20 mouse cellular contexts compared by ENCODE assay signal in the genomic region with DNA sequence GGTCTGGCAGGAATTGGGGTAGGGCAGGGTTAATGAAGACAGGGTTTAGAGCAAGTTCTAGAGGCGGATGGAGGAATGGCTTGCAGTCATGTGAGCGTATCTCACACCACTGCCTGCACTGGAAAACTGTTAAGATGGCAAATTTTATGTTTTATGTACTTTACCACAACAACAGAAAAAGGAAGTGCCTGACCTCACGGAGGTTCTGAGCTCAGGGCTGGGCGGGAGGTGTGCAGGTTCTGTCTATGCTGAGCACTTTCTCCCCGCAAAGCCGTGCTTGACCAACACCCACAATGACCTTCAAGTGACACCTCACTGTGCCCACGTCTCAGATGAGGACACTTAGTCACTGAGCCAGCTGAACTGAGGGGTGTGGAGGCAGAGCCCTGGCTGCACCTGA. TPM values are rescaled to one million over a fixed set of nuclear protein-coding genes. Genes with fewer than 3 reads are reported as not detected.
A peak's percentile ranks its signal among the peaks of the same experiment; 100 is the strongest.
DNase-seq lines count a peak whose midpoint lies in the region; ATAC-seq and TF ChIP-seq lines count a peak whose summit lies in the region.
"Had no signal": no experiment of that assay in that cellular context is flagged by ENCODE, and none has a peak within 500 bp of the region (broad histone marks: within the 10 kb centered on the region; RNA-seq: fewer than 3 reads in every experiment).

No protein-coding gene starts in this region.

- H3K36me3 ChIP-seq in megakaryocyte, embryonic 14.5 days (replicated peaks; ENCODE audit: low read length), result peaks cover 6% of the 10 kb centered on the region
- H3K36me3 ChIP-seq in forebrain, embryonic 13.5 days (ENCODE audit: poor library complexity, severe bottlenecking), result no peaks in the 10 kb centered on the region
- H3K36me3 ChIP-seq: embryonic facial prominence, embryonic 15.5 days; forebrain, embryonic 15.5 days; hindbrain, embryonic 15.5 days; limb, embryonic 13.5 days; neural tube, embryonic 13.5 days had no signal

- H3K9me3 ChIP-seq in megakaryocyte, embryonic 14.5 days, result 0 out of 2 replicates have a peak, but pooled peaks cover 3% of the 10 kb centered on the region
- H3K9me3 ChIP-seq in forebrain, embryonic 13.5 days (replicated peaks), result no peaks in the 10 kb centered on the region
- H3K9me3 ChIP-seq: embryonic facial prominence, embryonic 15.5 days; forebrain, embryonic 15.5 days; hindbrain, embryonic 15.5 days; limb, embryonic 13.5 days; neural tube, embryonic 13.5 days had no signal

- H3K4me3 ChIP-seq in bone marrow macrophage, adult 2 months (ENCODE audit: insufficient read depth, low read length), result peak overlapping the region; percentile 6; the same call in 1 of the 2 replicates
- peak overlapping the region; percentile 42 for H3K4me3 ChIP-seq in megakaryocyte, embryonic 14.5 days (replicated peaks)
- H3K4me3 ChIP-seq in forebrain, embryonic 13.5 days, result no peak overlapping the region
- H3K4me3 ChIP-seq: embryonic facial prominence, embryonic 15.5 days; forebrain, embryonic 15.5 days; hindbrain, embryonic 15.5 days; left cerebral cortex, adult 2 months; limb, embryonic 13.5 days; neural tube, embryonic 13.5 days had no signal

- H3K4me2 ChIP-seq in forebrain, embryonic 13.5 days, result no peak overlapping the region
- H3K4me2 ChIP-seq: embryonic facial prominence, embryonic 15.5 days; forebrain, embryonic 15.5 days; heart, embryonic 11.5 days; hindbrain, embryonic 15.5 days; limb, embryonic 13.5 days; neural tube, embryonic 13.5 days had no signal

- no peak for TF ChIP-seq POLR2A in bone marrow macrophage, adult 2 months (IDR thresholded peaks at IDR 0.05; ENCODE audit: borderline replicate concordance, low read depth, low read length)

- TF ChIP-seq CTCF in bone marrow macrophage, adult 2 months (IDR thresholded peaks at IDR 0.05; ENCODE audit: low read depth, low read length), result no peak

- peaks cover 94% of the 10 kb centered on the region for H3K27me3 ChIP-seq in megakaryocyte, embryonic 14.5 days (replicated peaks)
- H3K27me3 ChIP-seq in forebrain, embryonic 13.5 days, result no peaks in the 10 kb centered on the region
- H3K27me3 ChIP-seq: embryonic facial prominence, embryonic 15.5 days; forebrain, embryonic 15.5 days; hindbrain, embryonic 15.5 days; limb, embryonic 13.5 days; neural tube, embryonic 13.5 days had no signal

- no peak for ATAC-seq in forebrain, embryonic 13.5 days
- ATAC-seq: forebrain, embryonic 15.5 days had no signal

- no peak overlapping the region for H3K9ac ChIP-seq in forebrain, embryonic 13.5 days
- H3K9ac ChIP-seq: embryonic facial prominence, embryonic 15.5 days; forebrain, embryonic 15.5 days; hindbrain, embryonic 15.5 days; limb, embryonic 13.5 days; neural tube, embryonic 13.5 days had no signal

- 76% methylated on average over 7 of the region's 7 CpGs for WGBS in forebrain, embryonic 13.5 days

- DNase-seq in 416B (ENCODE audit: low read depth), result peak; percentile 54
- DNase-seq in CD4-positive helper T cell, adult 2 months (ENCODE audit: low read depth, low spot score), result peak; percentile 72
- DNase-seq in testis, postnatal 14 days (ENCODE audit: low spot score), result no peak
- no peak for DNase-seq in layer of hippocampus, postnatal 25 days (ENCODE audit: extremely low spot score in 1 of 2, low spot score in 1 of 2)
- DNase-seq: cerebellum, adult 9-11 months; embryo, embryonic 11 days; heart, postnatal 14 days; kidney, adult 11 months; thymus, postnatal 14 days had no signal

- H3K4me1 ChIP-seq in bone marrow macrophage, adult 2 months (ENCODE audit: control insufficient read depth, insufficient read depth, low read length), result peaks cover 49% of the 10 kb centered on the region
- H3K4me1 ChIP-seq in megakaryocyte, embryonic 14.5 days, result peaks cover 69% of the 10 kb centered on the region
- peaks cover 17% of the 10 kb centered on the region for H3K4me1 ChIP-seq in forebrain, embryonic 13.5 days

- peak overlapping the region; percentile 79 for H3K27ac ChIP-seq in bone marrow macrophage, adult 2 months (ENCODE audit: insufficient read depth, low read depth, low read length)
- no peak overlapping the region for H3K27ac ChIP-seq in forebrain, embryonic 13.5 days
- H3K27ac ChIP-seq: embryonic facial prominence, embryonic 15.5 days; forebrain, embryonic 15.5 days; hindbrain, embryonic 15.5 days; kidney, postnatal 0 days; left cerebral cortex, adult 2 months; limb, embryonic 13.5 days; neural tube, embryonic 13.5 days had no signal

RNA-seq across cellular contexts. Expression of gene Sgsh, which starts 3.2 kb away (rescaled TPM):
- 39.6 and 41.9 TPM in 2 replicates for polyA plus RNA-seq in bone marrow macrophage, adult 2 months (2012; ENCODE audit: insufficient read depth, insufficient read length, missing spikeins)
- polyA plus RNA-seq in megakaryocyte, embryonic 14.5 days (2012; ENCODE audit: insufficient read depth, low replicate concordance), result 3.4 TPM in 1 of 2 replicates, not detected in the other
- 1 to 10 TPM; 5.0 to 5.1 TPM for total RNA-seq in layer of hippocampus, postnatal 25 days (2021)
- polyA plus RNA-seq in forebrain, embryonic 13.5 days (2015; fragmentation: Nextera tagmentation; extraction: Ambion mirVana), result 4.6 and 4.7 TPM in 2 replicates

RNA-seq across cellular contexts. Expression of gene Slc26a11, which starts 3.2 kb away (rescaled TPM):
- 50.6 and 63.4 TPM in 2 replicates for polyA plus RNA-seq in bone marrow macrophage, adult 2 months (2012; ENCODE audit: insufficient read depth, insufficient read length, missing spikeins)
- 1.5 and 2.0 TPM in 2 replicates for polyA plus RNA-seq in megakaryocyte, embryonic 14.5 days (2012; ENCODE audit: insufficient read depth, low replicate concordance)
- total RNA-seq in layer of hippocampus, postnatal 25 days (2021), result 1 to 10 TPM; 5.3 to 6.4 TPM
- polyA plus RNA-seq in forebrain, embryonic 13.5 days (2015; fragmentation: Nextera tagmentation; extraction: Ambion mirVana), result 4.6 and 4.9 TPM in 2 replicates

RNA-seq across cellular contexts. Expression of gene Rnf213, which starts 40.8 kb away (rescaled TPM):
- polyA plus RNA-seq in bone marrow macrophage, adult 2 months (2012; ENCODE audit: insufficient read depth, insufficient read length, missing spikeins), result 181 and 187 TPM in 2 replicates
- 1.2 TPM in 1 of 2 replicates, not detected in the other for polyA plus RNA-seq in megakaryocyte, embryonic 14.5 days (2012; ENCODE audit: insufficient read depth, low replicate concordance)
- 1 to 10 TPM; 3.6 to 4.3 TPM for total RNA-seq in layer of hippocampus, postnatal 25 days (2021)
- 0.83 and 1.2 TPM in 2 replicates for polyA plus RNA-seq in forebrain, embryonic 13.5 days (2015; fragmentation: Nextera tagmentation; extraction: Ambion mirVana)

RNA-seq across cellular contexts. Expression of gene Card14, which starts 44.5 kb away (rescaled TPM):
- polyA plus RNA-seq in bone marrow macrophage, adult 2 months (2012; ENCODE audit: insufficient read depth, insufficient read length, missing spikeins), result not detected in 2 replicates
- polyA plus RNA-seq in megakaryocyte, embryonic 14.5 days (2012; ENCODE audit: insufficient read depth, low replicate concordance), result not detected in 2 replicates
- under 1 TPM; 0.52 to 0.98 TPM for total RNA-seq in layer of hippocampus, postnatal 25 days (2021)
- not detected in 2 replicates for polyA plus RNA-seq in forebrain, embryonic 13.5 days (2015; fragmentation: Nextera tagmentation; extraction: Ambion mirVana)

RNA-seq across cellular contexts. Expression of gene Eif4a3, which starts 52.2 kb away (rescaled TPM):
- polyA plus RNA-seq in bone marrow macrophage, adult 2 months (2012; ENCODE audit: insufficient read depth, insufficient read length, missing spikeins), result 105 and 120 TPM in 2 replicates
- 41.8 and 111 TPM in 2 replicates for polyA plus RNA-seq in megakaryocyte, embryonic 14.5 days (2012; ENCODE audit: insufficient read depth, low replicate concordance)
- total RNA-seq in layer of hippocampus, postnatal 25 days (2021), result 10 to 100 TPM; 82.2 to 91.7 TPM
- polyA plus RNA-seq in forebrain, embryonic 13.5 days (2015; fragmentation: Nextera tagmentation; extraction: Ambion mirVana), result 366 and 398 TPM in 2 replicates

Comparison
In these comparisons a context has a peak if more than half of its experiments do, and no peak if none do; other contexts are left out.
1. DNase-seq: peak in 416B (single experiment) and CD4-positive helper T cell, adult 2 months (single experiment); none in testis, postnatal 14 days (single experiment) and layer of hippocampus, postnatal 25 days (0 of 2).
2. RNA of gene Rnf213, which starts 40.8 kb away (polyA plus RNA-seq): 181 to 187 TPM in bone marrow macrophage, adult 2 months; 1.2 TPM in megakaryocyte, embryonic 14.5 days and 0.83 to 1.2 TPM in forebrain, embryonic 13.5 days; every median in the first group is over 10 times any median in the second.